Mouse (Mus musculus) lung, embryonic 14.5 days (tissue): ENCODE measurements around the gene Ube2d2b. TPM values are rescaled to one million over a fixed set of nuclear protein-coding genes. Genes with fewer than 3 reads are reported as not detected.

Experiments used
- ATAC-seq: fragments of 200-750 bp; cut with Nextera tagmentation; 2 replicates; pipeline ENCODE4 v1.8.0; 2017; ENCODE audit warnings: mild to moderate bottlenecking, moderate TSS enrichment, moderate library complexity; ENCODE audit not compliant: insufficient read depth
- DNase-seq: peaks from one replicate; pipeline ENCODE4 v3.0.0-alpha.2; 2015
- H3K27ac ChIP-seq: fragments of 300-500 bp; sonication (generic); 2 replicates; pipeline ENCODE4 v1.5.1; 2014; ENCODE audit warnings: low read depth, mild to moderate bottlenecking, moderate library complexity
- H3K27me3 ChIP-seq: fragments of 300-500 bp; sonication (generic); 2 replicates; pipeline ENCODE4 v1.6.1; 2014; ENCODE audit warnings: low read length, control low read depth; ENCODE audit not compliant: insufficient read depth
- H3K36me3 ChIP-seq: fragments of 300-500 bp; sonication (generic); 2 replicates; pipeline ENCODE4 v1.6.1; 2014; ENCODE audit warnings: control low read depth; ENCODE audit not compliant: insufficient read depth
- H3K4me1 ChIP-seq: fragments of 300-500 bp; sonication (generic); 2 replicates; pipeline ENCODE4 v1.6.1; 2014; ENCODE audit warnings: antibody characterized with exemption, control low read depth; ENCODE audit not compliant: insufficient read depth
- H3K4me2 ChIP-seq: fragments of 300-500 bp; sonication (generic); 2 replicates; pipeline ENCODE4 v1.6.1; 2014; ENCODE audit warnings: mild to moderate bottlenecking
- H3K4me3 ChIP-seq: fragments of 300-500 bp; sonication (generic); 2 replicates; pipeline ENCODE4 v1.5.1; 2014; ENCODE audit warnings: low read depth, low read length
- H3K9ac ChIP-seq: fragments of 300-500 bp; sonication (generic); 2 replicates; pipeline ENCODE4 v1.6.1; 2014
- H3K9me3 ChIP-seq: fragments of 300-500 bp; sonication (generic); 2 replicates; pipeline ENCODE4 v1.6.1; 2016; ENCODE audit warnings: low read depth, low read length, control low read depth
- CTCF ChIP-seq: IDR thresholded peaks from 2 replicates; pipeline ENCODE4 v1.5.1; 2016; ENCODE audit warnings: antibody characterized with exemption, low read depth
- WGBS: fragments of 180-500 bp; shearing (Covaris S2); extraction: QIAGEN DNeasy Blood & Tissue Kit; methylation state at CpG from one replicate; pipeline ENCODE4 v1.1.7; 2014; 5-methylcytosine and 5-hydroxymethylcytosine counted together
- polyA plus RNA-seq: library from polyadenylated mRNA; unstranded; fragments of >200 nt; fragmentation: Nextera tagmentation; extraction: Ambion mirVana; gene quantifications from 2 replicates; pipeline ENCODE4 v1.2.1, GENCODE M21; 2014

Gene Ube2d2b
- polyA plus RNA-seq, 1 experiment from 2014 or later, result 0.11 TPM

- Histone ChIP-seq H3K4me2 (no peak overlapping the region), H3K27me3 (no peaks in the 10 kb centered on the region), H3K9ac (no peak overlapping the region), H3K4me3 (no peak overlapping the region), H3K27ac (peak overlapping the region; percentile 55; the same call in 1 of the 2 replicates), H3K9me3 (no peaks in the 10 kb centered on the region), H3K4me1 (peaks cover 10% of the 10 kb centered on the region; the same call in 1 of the 2 replicates), H3K36me3 (no peaks in the 10 kb centered on the region)
- peak; percentile 65 for DNase-seq
- peak; percentile 58; the same call in 1 of the 2 replicates for ATAC-seq
- WGBS, result 62% methylated on average over 3 of the region's 3 CpGs
- no peak for TF ChIP-seq CTCF
Observed at GRCm38 (mm10) chr5:107854556-107854955, 24.7 kb downstream of the Ube2d2b start.

DNA sequence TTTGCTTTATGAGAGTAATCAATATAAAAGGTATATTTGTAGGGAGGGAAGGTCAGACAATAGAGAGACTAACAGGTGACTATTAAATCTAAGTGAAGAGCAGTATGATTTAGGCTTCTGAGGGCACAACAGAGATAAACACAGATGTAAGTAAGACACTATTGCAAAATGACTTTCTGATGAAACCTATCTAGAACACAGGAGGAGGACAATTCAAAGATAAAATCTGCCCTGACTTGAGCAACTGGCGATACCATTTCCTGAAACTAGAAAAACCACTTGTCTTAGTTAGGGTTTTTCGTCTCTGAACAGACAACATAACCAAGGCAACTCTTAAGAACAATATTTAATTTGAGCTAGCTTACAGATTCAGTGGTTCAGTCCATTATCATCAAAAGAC, 25.6 kb downstream of the Ube2d2b start:
- Histone ChIP-seq H3K9me3 (no peaks in the 10 kb centered on the region), H3K4me3 (no peak overlapping the region), H3K4me1 (peaks cover 10% of the 10 kb centered on the region; the same call in 1 of the 2 replicates), H3K36me3 (no peaks in the 10 kb centered on the region), H3K27me3 (no peaks in the 10 kb centered on the region), H3K4me2 (no peak overlapping the region), H3K27ac (no peak overlapping the region), H3K9ac (no peak overlapping the region)
- 81% methylated on average over 2 of the region's 2 CpGs for WGBS
- no peak for TF ChIP-seq CTCF
- DNase-seq (no peak), ATAC-seq (no peak)

DNA sequence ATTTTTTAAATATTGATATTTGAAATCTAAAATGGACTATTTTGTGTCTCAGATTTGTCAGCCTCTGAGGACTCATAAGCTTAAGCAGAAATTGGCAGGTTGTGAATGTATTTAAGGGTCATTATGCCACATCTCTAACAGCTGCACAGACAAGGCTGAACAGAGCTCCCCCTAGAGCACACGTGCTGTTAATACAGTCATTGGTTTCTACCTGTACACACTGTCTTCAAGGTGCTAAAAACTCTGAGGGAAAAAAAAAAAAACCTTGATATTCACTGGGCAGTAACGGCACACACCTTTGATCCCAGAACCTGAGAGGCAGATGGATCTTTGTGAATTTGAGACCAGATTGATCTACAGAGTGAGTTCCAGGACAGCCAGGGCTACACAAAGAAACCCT, 29.1 kb downstream of the Ube2d2b start:
- TF ChIP-seq CTCF, result peak; percentile 48
- ATAC-seq, result no peak
- Histone ChIP-seq H3K36me3 (no peaks in the 10 kb centered on the region), H3K9ac (no peak overlapping the region), H3K9me3 (no peaks in the 10 kb centered on the region), H3K4me3 (no peak overlapping the region), H3K4me2 (no peak overlapping the region), H3K4me1 (0 out of 2 replicates have a peak, but pooled peaks cover 8% of the 10 kb centered on the region), H3K27ac (no peak overlapping the region), H3K27me3 (no peaks in the 10 kb centered on the region)
- peak; percentile 29 for DNase-seq
- 42% methylated on average over 2 of the region's 2 CpGs for WGBS

- Histone ChIP-seq H3K27ac (no peak overlapping the region), H3K4me2 (no peak overlapping the region), H3K4me3 (no peak overlapping the region), H3K9ac (no peak overlapping the region), H3K36me3 (no peaks in the 10 kb centered on the region), H3K4me1 (peaks cover 11% of the 10 kb centered on the region; the same call in 1 of the 2 replicates), H3K9me3 (no peaks in the 10 kb centered on the region), H3K27me3 (no peaks in the 10 kb centered on the region)
- DNase-seq (no peak), ATAC-seq (no peak)
- TF ChIP-seq CTCF, result no peak
- WGBS, result 63% methylated on average over 3 of the region's 3 CpGs
Observed at GRCm38 (mm10) chr5:107863971-107864370, 34.1 kb downstream of the Ube2d2b start.

DNA sequence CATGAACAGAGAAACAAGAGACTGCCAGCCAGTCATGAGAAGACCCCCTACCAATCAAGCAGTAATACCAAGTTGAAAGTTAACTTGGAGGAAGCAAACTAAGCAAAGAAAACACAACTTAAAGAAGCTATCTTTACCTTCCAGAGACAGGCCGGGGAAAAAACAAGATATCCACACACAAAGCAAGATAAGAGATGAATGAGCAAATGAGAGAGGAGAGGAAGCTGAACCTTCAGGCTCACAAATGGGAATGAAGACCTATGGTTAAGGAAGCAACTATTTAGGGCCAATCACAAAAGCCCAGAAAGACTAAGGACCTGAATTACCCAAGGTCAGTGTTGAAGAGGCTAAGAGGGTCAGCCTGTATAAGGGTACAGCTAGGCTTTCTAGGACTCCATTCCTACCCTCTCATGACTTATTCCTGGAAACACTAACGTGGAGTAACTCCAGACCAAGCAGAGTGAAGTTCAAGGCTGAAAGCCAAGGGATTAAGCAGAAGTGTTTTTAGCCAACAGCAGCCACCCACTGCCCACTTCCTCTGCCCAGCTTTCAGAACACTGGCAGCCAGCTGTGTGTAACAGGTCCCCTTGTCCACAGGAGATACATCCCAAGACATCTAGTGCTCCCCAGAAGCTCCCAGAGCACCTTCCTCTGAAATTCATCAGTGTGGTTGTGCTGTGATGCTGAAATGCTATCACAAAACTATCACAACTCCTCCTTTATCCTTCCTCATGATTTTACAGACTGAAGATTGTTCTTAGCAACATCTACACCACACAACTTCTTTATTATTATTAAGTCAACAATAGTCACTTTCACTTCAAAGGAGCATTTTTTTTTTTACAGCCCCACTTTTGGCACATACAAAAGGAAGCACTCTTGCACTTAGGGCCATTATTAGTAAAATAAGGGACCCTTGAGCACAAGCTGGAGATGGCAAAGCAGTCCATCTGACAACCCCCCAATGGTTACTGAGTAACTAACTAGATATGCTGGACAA, 36.5 kb downstream of the Ube2d2b start:
- Histone ChIP-seq H3K9me3 (no peaks in the 10 kb centered on the region), H3K4me1 (peaks cover 11% of the 10 kb centered on the region; the same call in 1 of the 2 replicates), H3K4me3 (no peak overlapping the region), H3K9ac (0 out of 2 replicates have a peak overlapping the region, but pooled peaks have one; percentile 3), H3K27me3 (no peaks in the 10 kb centered on the region), H3K4me2 (0 out of 2 replicates have a peak overlapping the region, but pooled peaks have one; percentile 23), H3K36me3 (no peaks in the 10 kb centered on the region), H3K27ac (no peak overlapping the region)
- no peak for DNase-seq
- ATAC-seq, result no peak
- no peak for TF ChIP-seq CTCF
- 47% methylated on average over 2 of the region's 2 CpGs for WGBS

DNA sequence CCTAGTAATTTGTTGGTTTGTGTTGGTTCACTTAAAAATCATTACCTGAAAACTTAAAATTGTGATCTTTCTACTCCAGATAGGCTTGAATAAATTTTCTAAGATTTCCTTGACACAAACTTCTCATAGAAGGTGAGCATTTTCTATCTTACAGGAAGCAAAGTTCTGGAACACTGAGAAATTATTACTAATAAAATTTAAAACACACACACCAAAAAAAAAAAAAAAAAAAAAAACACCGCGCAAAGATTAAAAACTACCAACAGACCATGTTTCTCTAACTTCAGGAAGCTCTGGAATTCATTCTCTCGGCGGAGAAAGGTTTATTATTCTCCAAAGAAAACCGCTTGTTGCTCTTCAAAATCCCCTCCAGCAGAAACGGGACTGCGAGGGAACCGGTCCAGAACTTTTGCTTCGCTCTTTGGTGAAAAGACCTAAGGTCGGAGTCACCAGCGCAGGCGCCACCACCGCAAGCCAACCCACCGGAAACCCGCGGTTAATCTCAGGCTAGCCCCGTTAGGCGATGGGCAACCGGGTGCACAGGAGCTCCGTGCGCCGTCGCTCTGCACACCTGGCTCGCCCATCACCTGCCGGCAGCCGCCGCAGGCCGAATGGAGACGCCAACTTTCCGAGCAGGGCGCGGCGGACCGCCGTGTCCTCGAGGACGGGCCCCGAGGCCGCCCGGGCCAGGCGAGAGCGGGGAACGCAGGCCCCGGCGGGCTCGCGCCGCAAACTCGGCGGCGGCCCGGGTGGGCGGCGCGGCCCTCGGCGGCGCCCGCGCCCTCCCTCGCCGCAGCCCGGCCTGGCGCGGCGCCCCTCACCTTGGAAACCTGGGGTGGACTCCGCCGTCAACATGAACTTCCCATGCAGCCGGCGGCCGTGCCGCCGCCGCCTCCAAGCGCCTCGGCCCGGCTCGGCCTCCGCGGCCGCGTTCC, 38.3 kb downstream of the Ube2d2b start:
- WGBS, result under 1% methylated on average over 58 of the region's 82 CpGs
- Histone ChIP-seq H3K4me3 (peak overlapping the region; percentile 88), H3K27me3 (no peaks in the 10 kb centered on the region), H3K36me3 (no peaks in the 10 kb centered on the region), H3K4me2 (peak overlapping the region; percentile 65), H3K9me3 (no peaks in the 10 kb centered on the region), H3K4me1 (peaks cover 11% of the 10 kb centered on the region; the same call in 1 of the 2 replicates), H3K9ac (peak overlapping the region; percentile 92), H3K27ac (peak overlapping the region; percentile 97)
- no peak for TF ChIP-seq CTCF
- DNase-seq (peak; percentile 76), ATAC-seq (peak; percentile 16)
